Mouse (Mus musculus) G1E (cell line): Measurements from ENCODE around the gene Clasp2. TPM values are rescaled to one million over a fixed set of nuclear protein-coding genes. Genes with fewer than 3 reads are reported as not detected.
"Not testable (repeated sequence)": the region's sequence is repeated elsewhere in the genome, so short reads cannot be mapped to it uniquely, and the experiment has no call there.

Source experiments
- ATAC-seq: 2 replicates; pipeline ENCODE4 v1.8.0; 2016; ENCODE audit warnings: mild to moderate bottlenecking; ENCODE audit not compliant: insufficient number of reproducible peaks, poor library complexity, low FRiP score, severe bottlenecking; ENCODE audit errors: extremely low read depth
- DNase-seq: peaks from one replicate; pipeline ENCODE4 v3.0.0; 2012; ENCODE audit warnings: low spot score
- H3K27me3 ChIP-seq: 2 replicates; pipeline ENCODE4 v1.6.1; 2012; ENCODE audit warnings: mild to moderate bottlenecking, low read length, inconsistent platforms; ENCODE audit not compliant: insufficient read depth
- H3K36me3 ChIP-seq: replicated peaks from 2 replicates; pipeline ENCODE3; 2012; ENCODE audit warnings: mild to moderate bottlenecking, inconsistent platforms
- H3K4me1 ChIP-seq: 2 replicates; pipeline ENCODE4 v1.6.1; 2012; ENCODE audit warnings: low read depth, low read length, inconsistent platforms, mixed read lengths; ENCODE audit not compliant: insufficient read depth
- H3K4me3 ChIP-seq: 2 replicates; pipeline ENCODE4 v1.5.1; 2012; ENCODE audit warnings: low read depth, mild to moderate bottlenecking, inconsistent platforms, low read length, moderate library complexity, mixed read lengths
- H3K9me3 ChIP-seq: replicated peaks from 2 replicates; pipeline ENCODE4 v1.6.1; 2012; ENCODE audit warnings: inconsistent platforms
- CTCF ChIP-seq: IDR thresholded peaks from 2 replicates; pipeline ENCODE4 v1.5.1; 2012; ENCODE audit warnings: low read depth, low read length, inconsistent platforms, mixed read lengths
- GATA1 ChIP-seq: IDR thresholded peaks from 2 replicates; pipeline ENCODE4 v1.6.1; 2012; ENCODE audit warnings: borderline replicate concordance, low read length, inconsistent platforms, mixed read lengths
- GATA2 ChIP-seq: IDR thresholded peaks from 2 replicates; pipeline ENCODE4 v1.6.1; 2012; ENCODE audit warnings: low read depth, low read length, inconsistent platforms, borderline replicate concordance
- POLR2AphosphoS5 ChIP-seq: IDR thresholded peaks from 2 replicates; pipeline ENCODE4 v1.6.1; 2012; ENCODE audit warnings: low read depth, low read length, inconsistent platforms; ENCODE audit not compliant: insufficient replicate concordance
- TAL1 ChIP-seq: conservative IDR thresholded peaks from 2 replicates; pipeline ENCODE4 v1.6.1; 2012; ENCODE audit warnings: low read depth, low read length, inconsistent platforms, mixed read lengths
- polyA plus RNA-seq: library from polyadenylated mRNA; stranded (reverse); fragments of >175 nt; gene quantifications from 2 replicates; pipeline ENCODE4 v1.2.3, GENCODE M21; 2012
- total RNA-seq, 2 experiments: library from RNA; stranded (forward) in 1 of 2; stranded (reverse) in 1 of 2; fragments of 200-1000 nt in 1 of 2; fragments of >200 nt in 1 of 2; fragmentation: Nextera tagmentation in 1 of 2; gene quantifications; 2 replicates each; pipeline ENCODE4 v1.2.3; 2014 to 2017

The Clasp2 gene
- total and polyA plus RNA-seq, 3 experiments = 8.7 to 92.0 (median 40.4) TPM

- TF ChIP-seq TAL1 (no peak), GATA2 (no peak), CTCF (no peak), POLR2AphosphoS5 (no peak), GATA1 (no peak)
- no peak for DNase-seq
Measured at GRCm38 (mm10) chr9:113708361-113709280, 32.7 kb upstream of the Clasp2 start.

GRCm38 (mm10) chr9:113710871-113711270, 30.4 kb upstream of the Clasp2 start:
- TF ChIP-seq GATA2 = no peak
- TF ChIP-seq POLR2AphosphoS5 = no peak
- no peak for TF ChIP-seq GATA1
- TF ChIP-seq TAL1 = no peak
- TF ChIP-seq CTCF = no peak
- peaks cover 7% of the 10 kb centered on the region for H3K36me3 ChIP-seq
- no peak overlapping the region for H3K4me3 ChIP-seq
- peaks cover 13% of the 10 kb centered on the region for H3K4me1 ChIP-seq
- peaks cover 34% of the 10 kb centered on the region for H3K27me3 ChIP-seq
- ATAC-seq (no peak), DNase-seq (no peak)
- no peaks in the 10 kb centered on the region for H3K9me3 ChIP-seq

More at GRCm38 (mm10) chr9:113708361-113709280, 32.7 kb upstream of the Clasp2 start:
- Histone ChIP-seq H3K4me3 (peak overlapping the region; percentile 98), H3K9me3 (no peaks in the 10 kb centered on the region), H3K27me3 (peaks cover 21% of the 10 kb centered on the region), H3K36me3 (peaks cover 28% of the 10 kb centered on the region), H3K4me1 (peaks cover 29% of the 10 kb centered on the region)
- no peak for ATAC-seq

GRCm38 (mm10) chr9:113719063-113719462, 22.2 kb upstream of the Clasp2 start:
- DNase-seq (no peak), ATAC-seq (peak; percentile 22; the same call in 1 of the 2 replicates)
- H3K27me3 ChIP-seq = peaks cover 21% of the 10 kb centered on the region
- TF ChIP-seq POLR2AphosphoS5 = no peak
- TF ChIP-seq CTCF = no peak
- TF ChIP-seq TAL1 = no peak
- H3K9me3 ChIP-seq = no peaks in the 10 kb centered on the region
- no peak overlapping the region for H3K4me3 ChIP-seq
- no peaks in the 10 kb centered on the region for H3K4me1 ChIP-seq
- H3K36me3 ChIP-seq = no peaks in the 10 kb centered on the region

- no peaks in the 10 kb centered on the region for H3K36me3 ChIP-seq
- peaks cover 4% of the 10 kb centered on the region for H3K4me1 ChIP-seq
Measured at GRCm38 (mm10) chr9:113724646-113725045, 16.6 kb upstream of the Clasp2 start.

GRCm38 (mm10) chr9:113725609-113726008, 15.7 kb upstream of the Clasp2 start:
- not testable (repeated sequence) for ATAC-seq, DNase-seq, H3K4me1 ChIP-seq

More at GRCm38 (mm10) chr9:113724646-113725045, 16.6 kb upstream of the Clasp2 start:
- H3K27me3 ChIP-seq = peaks cover 2% of the 10 kb centered on the region; the same call in 1 of the 2 replicates
- ATAC-seq (no peak), DNase-seq (no peak)
- no peak overlapping the region for H3K4me3 ChIP-seq
- TF ChIP-seq POLR2AphosphoS5 (no peak), GATA1 (no peak), GATA2 (no peak)
- H3K9me3 ChIP-seq = no peaks in the 10 kb centered on the region

GRCm38 (mm10) chr9:113726131-113726530, 15.1 kb upstream of the Clasp2 start:
- Histone ChIP-seq H3K4me3 (no peak overlapping the region), H3K27me3 (peaks cover 2% of the 10 kb centered on the region; the same call in 1 of the 2 replicates), H3K4me1 (peaks cover 4% of the 10 kb centered on the region), H3K9me3 (no peaks in the 10 kb centered on the region), H3K36me3 (no peaks in the 10 kb centered on the region)
- ATAC-seq (no peak), DNase-seq (no peak)
- TF ChIP-seq TAL1 (no peak), GATA1 (no peak), GATA2 (no peak), POLR2AphosphoS5 (no peak), CTCF (no peak)

More at GRCm38 (mm10) chr9:113725609-113726008, 15.7 kb upstream of the Clasp2 start:
- not testable (repeated sequence) for H3K36me3 ChIP-seq, H3K27me3 ChIP-seq, H3K9me3 ChIP-seq, H3K4me3 ChIP-seq

GRCm38 (mm10) chr9:113726991-113727680, 14.1 kb upstream of the Clasp2 start:
- H3K4me1 ChIP-seq = peaks cover 4% of the 10 kb centered on the region
- DNase-seq = no peak
- no peaks in the 10 kb centered on the region for H3K36me3 ChIP-seq
- H3K4me3 ChIP-seq = no peak overlapping the region
- TF ChIP-seq TAL1 (no peak), CTCF (no peak), POLR2AphosphoS5 (no peak), GATA2 (no peak), GATA1 (no peak)
- no peak for ATAC-seq
- no peaks in the 10 kb centered on the region for H3K9me3 ChIP-seq
- peaks cover 10% of the 10 kb centered on the region for H3K27me3 ChIP-seq
